Mouse (Mus musculus): ENCODE results near the gene Vapb. TPM values are rescaled to one million over a fixed set of nuclear protein-coding genes. Genes with fewer than 3 reads are reported as not detected.

Gene Vapb
- total RNA-seq, 2 experiments from 2014 or later: 122 to 125 TPM

DNA sequence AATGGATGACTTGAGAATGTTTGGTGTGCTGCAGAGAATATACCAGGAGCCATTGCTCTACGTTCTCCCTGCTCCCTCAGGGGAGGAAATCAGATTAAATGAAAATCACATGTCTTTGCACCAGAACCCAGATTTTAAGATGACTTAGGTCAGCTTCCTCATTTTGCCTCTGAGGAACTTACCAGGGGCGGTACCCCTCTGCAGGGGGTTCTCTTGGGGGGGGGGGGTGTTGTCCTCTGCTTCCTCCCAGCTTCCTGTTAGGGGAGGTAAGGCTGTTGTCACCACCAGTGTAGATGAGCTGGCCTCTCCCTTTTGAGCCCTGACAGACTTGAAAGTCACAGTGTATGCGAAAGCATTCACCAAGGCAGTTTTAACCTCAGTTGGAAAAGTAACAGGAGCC lies 47.1 kb downstream of the Vapb start:
- intact Hi-C loops (cut with DNase I): no loop called here
- no peak for DNase-seq (ENCODE audit: low spot score in 2 of 2)

DNA sequence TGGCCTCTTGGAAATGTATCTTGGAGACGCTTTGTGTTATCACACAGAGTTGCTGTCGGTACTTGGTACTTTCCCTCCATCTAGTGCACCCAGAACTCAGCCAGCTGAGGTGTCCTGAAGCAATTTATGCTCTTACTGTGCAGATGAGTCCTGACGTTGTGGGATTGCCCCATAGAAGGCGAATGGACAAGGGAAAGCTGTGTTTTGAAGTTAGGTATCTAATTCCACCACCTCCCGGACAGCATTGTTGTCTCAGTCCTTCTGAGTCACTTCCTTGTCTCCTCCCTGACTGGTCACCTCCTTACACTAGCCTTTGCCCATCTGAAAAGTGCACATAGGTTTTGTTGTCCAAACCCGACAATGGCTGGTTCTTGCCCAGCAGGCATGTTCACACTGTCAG lies 47.6 kb downstream of the Vapb start:
- no peak for DNase-seq (ENCODE audit: low spot score in 2 of 2)
- intact Hi-C loops (cut with DNase I): no loop called here

DNA sequence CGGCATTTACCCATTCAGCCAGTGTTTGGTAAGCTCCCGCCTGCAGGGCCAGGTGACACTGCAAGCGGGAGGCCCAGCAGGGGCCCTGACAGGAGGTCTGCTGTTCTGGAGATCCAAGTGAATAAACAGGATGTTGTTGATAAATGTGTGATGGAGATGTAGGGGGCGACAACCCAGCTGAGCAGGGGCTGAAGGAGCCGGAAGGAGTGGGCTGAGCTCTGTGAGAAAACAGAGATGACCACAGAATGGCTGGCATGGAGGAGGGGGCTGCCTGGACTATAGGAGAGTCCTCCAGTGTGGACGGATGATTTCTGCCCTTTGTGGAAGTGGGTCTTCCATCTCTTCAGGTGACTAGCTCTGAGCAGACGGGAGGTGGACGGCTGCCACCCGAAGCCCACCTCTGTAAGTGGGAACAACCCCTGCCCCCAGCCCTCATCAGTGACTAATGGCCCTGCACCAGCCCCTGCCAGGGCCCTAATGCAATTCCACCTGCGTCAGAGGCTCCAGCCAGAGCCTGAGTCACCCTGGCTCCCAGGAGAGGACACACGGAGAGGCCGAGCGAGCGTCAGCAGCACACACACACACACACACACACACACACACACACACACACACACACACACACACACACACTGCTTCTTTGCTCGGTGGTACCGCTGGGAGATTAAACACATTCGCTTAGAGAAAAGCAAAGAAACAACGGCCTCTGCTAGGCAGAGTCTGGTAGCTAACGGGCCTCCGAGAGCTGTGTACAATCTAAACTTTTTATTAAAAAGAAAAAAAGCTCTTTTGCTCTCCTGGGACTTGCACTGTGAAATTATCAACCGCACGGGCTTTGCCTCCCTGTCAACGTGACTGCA lies 52.9 kb downstream of the Vapb start:
- no peak for DNase-seq (ENCODE audit: low spot score in 2 of 2)
- intact Hi-C loops (cut with DNase I): no loop called here

DNA sequence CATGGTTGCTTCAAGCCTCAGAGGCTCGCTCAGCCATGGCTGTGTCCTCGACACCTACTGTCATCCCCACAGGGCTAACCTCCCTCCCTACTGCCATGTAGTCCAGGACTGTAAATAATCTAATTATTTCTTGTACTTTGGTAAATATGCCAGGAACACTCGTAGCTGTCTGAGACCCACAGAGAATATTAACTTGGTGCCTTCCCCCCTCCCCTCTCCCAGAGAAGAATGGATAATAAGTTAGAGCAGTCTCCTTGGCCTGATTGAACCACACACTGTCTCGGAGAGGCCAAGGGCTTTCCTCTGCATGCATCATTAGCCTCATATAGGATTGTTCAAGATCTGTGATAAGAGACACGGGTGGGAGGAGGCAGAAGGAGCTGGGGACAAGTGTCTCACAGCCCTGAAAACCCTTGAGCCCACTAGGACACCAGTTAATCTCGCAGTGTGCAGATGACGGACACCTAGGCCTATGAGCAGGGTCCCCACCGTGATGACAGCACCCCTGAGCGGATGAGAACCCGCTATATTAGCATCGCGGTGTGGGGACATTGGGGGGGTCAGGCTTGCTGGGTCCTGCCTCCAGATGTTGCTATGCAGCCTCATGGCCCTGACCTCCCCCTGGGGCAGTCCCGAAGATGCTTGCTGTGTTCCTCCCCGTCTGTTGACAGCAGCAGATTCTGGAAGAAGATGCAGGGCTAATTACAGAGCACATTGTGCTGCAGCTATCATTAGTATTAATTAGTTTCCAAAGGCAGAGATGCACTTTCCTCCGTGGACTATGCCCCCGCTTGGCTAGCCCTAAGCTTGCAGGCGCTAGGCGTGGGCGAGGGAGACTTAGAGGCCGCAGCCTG lies 54.8 kb downstream of the Vapb start:
- intact Hi-C loops (cut with DNase I): no loop called here
- no peak for DNase-seq (ENCODE audit: low spot score in 2 of 2)

DNA sequence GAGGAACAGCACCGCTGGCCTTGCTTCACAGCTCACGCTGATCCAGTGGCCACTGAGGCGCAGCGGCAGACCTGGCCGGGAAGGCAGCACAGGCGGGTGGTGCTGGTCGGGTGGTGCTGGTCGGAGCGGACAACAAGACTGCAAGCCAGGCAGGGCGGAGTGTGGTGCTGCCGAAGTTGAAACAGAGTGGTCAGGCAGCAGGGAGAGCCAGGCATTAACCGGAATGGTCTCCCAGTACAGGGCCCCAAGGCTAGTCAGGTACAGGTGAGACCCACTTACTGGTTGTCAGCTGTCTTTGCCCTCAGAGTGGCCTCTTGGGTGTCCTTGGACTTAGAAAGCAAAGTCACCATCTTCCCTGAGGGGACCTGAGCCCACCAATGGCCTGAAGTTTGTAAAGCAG lies 56.7 kb downstream of the Vapb start:
- no peak for DNase-seq (ENCODE audit: low spot score in 2 of 2)
- intact Hi-C loops (cut with DNase I): no loop called here

DNA sequence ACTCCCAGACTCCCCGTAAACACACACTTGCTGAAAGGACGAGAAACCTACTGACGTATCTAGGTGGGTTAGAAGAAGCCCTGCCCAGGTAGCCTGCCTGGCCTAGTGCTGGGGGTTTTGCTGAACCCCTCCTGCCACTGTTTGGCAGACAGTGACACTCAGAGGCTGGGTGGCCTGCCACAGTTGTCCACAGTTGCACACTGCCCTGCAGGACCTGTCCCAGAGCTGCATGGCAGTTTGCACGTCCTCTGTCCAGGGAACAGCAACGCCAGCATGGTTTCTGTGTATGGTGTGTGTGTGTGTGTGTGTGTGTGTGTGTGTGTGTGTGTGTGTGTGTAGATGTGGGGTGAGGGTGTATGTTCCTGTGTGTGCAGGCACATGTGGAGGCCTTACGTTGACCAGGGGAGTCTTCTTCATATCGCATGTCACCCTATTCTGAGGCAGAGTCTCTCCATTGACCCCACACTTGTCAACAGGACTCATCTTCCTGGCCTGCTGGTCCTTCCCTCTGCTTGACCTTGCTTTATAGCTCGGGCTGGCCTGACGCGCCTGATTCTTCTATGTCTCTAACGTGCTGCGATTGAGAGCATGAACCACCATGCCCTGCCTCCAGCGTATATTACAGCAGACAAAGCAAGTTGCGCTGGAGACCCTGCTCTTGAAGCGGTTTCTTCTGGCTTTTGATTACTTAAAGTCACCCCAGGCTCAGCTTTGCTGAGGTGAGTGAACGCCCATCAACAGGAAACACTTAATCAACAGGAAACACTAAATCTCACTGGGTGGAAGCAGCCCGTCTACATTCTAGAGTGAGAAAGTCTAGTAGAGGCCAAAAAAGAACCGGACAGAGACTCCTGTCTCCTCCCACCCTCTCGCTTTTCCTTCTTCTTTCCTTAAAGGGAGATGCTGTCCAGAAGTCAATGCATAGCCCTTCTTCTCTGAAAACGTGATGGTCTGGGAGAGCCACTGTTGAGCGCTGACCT lies 57.5 kb downstream of the Vapb start:
- intact Hi-C loops (cut with DNase I): no loop called here
- no peak for DNase-seq (ENCODE audit: low spot score in 2 of 2)

DNA sequence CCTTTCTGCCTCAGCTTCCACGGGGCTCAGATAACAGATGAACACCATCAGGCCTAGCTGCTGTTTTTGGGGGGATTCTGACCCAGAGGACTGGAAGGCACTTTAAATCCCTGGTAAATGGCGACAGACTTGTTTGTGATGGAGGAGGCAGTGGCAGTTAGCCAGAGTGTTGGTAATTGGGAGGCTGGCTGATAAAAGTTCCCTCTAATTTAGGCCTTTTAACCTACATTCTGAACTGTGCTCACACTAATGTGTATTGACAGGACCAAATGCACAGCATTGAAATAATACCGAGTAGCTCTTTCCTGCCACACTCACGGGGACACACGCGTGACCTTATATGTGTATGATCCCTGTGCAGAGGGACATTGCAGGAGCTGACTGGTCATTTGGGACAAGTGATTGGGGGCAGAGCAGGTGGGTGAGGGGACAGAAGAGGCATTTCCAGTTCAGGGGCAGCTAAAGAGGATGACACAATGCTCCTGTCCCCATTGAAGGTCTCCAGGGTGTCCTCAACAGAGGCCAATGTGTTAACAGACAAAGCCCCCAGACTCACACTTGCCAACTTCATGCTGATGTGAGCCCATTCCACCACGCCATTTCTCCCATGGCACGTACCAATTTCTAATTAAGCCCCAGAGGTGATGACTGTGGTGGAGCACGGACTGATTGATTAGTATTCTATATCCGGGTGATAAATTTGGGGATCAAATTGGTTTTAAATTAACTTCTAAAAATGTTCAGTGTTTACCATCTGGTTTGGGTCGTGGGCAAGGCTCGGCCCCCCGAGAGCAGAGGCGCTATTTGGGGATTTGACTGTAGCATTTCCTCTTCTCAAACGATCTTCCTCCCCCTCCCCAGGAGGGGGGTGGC lies 58.7 kb downstream of the Vapb start:
- no peak for DNase-seq (ENCODE audit: low spot score in 2 of 2)
- intact Hi-C loops (cut with DNase I): no loop called here

DNA sequence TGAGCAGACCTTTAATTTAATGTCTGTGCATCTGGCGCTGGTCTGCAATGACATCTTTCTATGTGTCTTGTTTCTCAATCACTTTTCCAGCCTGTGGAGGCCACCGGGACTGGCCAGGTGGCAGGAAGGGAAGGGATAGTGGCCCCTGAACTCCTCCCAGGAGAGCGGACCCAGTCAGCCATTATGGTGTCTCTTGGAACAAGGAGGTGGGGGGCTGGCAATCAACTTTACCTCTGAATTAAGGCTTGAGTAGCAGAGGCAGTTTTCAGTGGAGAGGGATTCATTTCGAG lies 59.3 kb downstream of the Vapb start:
- no peak for DNase-seq (ENCODE audit: low spot score in 2 of 2)
- intact Hi-C loops (cut with DNase I): no loop called here

DNA sequence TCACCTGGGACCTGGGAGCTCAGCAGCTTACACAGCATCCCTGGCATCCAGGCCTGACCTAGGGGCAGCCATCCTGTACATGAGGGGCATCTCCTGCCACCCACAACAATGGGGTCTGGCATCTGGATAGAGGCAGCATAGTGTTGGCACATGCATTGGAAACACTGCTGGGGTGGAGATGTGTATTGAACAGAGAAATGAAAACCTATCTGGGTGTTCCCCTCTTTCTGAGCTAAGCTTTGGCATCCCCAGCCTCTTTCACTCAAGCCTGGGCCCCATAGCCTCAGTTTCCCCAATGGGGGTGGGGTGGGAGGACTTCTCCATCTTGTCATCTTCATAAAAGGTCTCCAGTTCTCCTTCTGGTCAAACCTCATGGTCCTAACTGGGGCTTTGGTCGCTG lies 62.2 kb downstream of the Vapb start:
- DNase-seq (ENCODE audit: low spot score in 2 of 2): no peak
- intact Hi-C loops (cut with DNase I): no loop called here

DNA sequence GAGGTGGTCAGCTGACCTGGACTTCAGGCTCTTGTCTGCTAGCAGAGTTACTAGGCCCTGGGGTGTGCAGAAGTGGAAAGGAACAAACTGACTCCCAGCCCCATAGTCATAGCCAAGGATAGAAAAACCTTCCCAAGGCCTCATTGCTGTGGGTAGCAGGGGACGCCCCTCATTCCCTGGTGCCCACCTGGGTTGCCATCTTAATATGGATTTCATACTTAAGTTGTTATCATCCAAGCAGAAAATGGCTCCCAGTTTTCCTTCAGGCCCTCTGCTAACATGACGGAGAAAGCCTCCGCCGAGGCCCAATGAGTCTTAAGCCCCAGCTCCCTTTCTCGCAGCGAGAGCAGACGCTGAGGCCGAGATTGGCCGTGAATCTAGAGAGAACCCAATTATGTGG lies 63.3 kb downstream of the Vapb start:
- no peak for DNase-seq (ENCODE audit: low spot score in 2 of 2)
- intact Hi-C loops (cut with DNase I): no loop called here

DNA sequence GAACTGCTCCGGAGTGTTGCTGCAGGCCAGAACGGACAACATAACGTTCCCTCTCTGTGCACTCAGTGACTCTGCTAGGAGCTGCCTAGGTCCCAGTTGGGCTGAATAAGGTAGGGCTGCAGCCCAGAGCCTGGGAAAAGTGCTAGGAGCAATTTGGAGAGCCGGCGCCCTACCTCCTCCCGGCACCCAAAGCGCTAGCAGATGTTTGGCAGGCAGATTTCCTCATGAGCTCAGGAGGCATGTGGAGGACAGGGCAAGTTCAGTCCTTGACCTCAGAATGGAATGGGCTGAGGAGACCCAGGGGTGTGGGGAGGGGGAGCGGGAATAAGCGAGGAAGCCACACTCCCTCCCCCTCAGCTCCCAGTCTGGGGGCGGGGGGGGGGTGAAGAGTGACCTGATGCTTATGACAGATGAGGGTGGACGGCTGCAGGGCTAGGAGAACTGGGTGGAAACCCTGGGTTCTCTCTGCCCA lies 64.1 kb downstream of the Vapb start:
- intact Hi-C loops (cut with DNase I): no loop called here
- no peak for DNase-seq (ENCODE audit: low spot score in 2 of 2)

DNA sequence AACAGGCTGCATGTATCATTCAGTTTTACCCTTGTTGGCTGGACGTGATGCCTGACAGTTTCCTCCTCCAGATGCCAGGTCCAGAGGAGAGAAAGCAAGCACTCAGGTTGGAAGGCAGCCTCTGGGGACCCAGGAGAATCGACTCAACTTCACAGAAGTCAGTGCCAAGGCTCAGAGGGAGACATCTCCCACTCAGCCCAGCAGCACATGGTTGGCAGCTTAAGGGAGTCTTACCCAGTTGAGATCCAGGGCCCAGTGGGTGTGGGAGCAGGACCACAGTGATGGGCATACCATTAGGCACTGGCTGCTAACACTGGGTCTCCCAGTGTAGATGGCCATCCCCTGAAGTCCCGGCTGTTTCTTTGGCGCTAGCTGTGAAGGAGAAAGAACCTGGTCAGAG lies 64.9 kb downstream of the Vapb start:
- intact Hi-C loops (cut with DNase I): no loop called here
- no peak for DNase-seq (ENCODE audit: low spot score in 2 of 2)

DNA sequence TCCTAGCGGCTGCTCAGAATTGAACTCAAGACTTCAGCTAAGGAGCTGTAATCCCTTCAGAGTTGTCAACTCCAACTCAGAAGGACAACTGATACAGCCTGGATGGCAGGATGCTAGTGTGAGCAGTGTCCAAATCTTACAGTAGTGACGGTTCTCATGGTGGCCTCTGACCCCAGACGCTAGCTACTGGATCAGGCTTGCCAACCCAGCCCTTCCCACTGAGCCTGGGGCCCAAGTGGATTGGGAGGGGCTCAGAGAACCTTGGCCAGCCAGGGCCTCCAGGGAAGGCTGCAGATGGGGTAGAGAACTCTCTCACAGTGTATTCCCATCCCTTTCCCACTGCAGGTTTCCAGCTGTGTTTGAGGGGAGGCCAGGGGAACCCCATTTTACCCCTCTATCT lies 65.6 kb downstream of the Vapb start:
- intact Hi-C loops (cut with DNase I): no loop called here
- DNase-seq (ENCODE audit: low spot score in 2 of 2): no peak

DNA sequence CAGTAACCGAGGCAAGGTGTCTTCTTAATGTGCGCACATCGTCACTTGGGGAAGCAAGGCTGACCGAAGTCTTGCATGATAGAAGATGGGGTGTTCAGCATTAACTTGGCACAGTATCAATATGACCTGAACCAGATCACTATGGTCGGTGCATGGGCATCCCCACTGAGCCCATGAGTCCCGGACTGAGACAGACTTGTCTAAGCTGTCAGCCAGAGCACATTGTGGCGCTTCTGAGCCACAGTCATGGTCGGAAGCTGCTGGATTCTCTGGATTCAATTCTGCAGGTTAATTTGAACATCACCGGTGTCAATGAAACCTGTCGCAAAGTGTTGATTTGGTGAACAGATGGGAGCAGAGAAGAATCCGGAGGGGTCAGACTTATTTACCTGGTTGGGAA lies 66.5 kb downstream of the Vapb start:
- DNase-seq (ENCODE audit: low spot score in 2 of 2): no peak
- intact Hi-C loops (cut with DNase I): no loop called here

DNA sequence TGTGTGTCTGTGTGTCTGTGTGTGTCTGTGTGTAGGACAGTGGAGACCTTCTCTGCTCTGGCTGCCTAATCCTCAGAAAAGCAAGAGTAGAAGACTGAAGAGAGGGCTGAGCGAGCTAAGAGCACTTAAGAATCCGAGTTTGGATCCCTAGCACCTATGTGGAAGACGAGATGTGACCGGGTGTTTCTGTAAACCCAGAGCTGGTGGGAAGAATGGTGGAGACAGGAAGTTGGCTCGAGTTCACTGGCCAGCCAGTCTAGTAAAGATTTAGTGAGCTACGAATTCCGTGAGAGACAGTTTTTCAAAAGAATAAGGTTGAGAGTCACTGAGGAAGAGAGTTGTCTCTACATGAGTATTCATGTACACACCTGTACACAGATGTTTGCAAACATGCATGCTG lies 69.3 kb downstream of the Vapb start:
- intact Hi-C loops (cut with DNase I): no loop called here
- DNase-seq (ENCODE audit: low spot score in 2 of 2): no peak

DNA sequence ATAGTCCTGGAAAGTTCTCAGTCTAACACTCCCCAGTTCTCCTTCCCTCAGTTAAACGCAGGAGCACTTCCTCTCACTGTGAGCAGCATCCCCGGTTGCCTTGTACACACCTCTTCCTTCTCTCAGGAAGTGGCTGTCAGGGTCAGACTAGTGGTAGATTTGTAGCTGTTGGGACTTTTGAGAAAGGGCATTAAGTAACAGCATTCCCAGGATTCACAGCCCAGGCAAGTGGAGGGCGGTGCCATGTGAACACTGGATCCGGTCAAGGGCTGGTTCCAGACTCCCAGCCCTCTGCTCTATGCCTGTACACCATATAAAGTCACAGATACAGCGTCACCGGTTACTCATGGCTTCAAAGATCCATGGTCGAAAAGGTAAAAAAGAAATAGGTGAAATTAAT lies 71.6 kb downstream of the Vapb start:
- intact Hi-C loops (cut with DNase I): no loop called here
- no peak for DNase-seq (ENCODE audit: low spot score in 2 of 2)

DNA sequence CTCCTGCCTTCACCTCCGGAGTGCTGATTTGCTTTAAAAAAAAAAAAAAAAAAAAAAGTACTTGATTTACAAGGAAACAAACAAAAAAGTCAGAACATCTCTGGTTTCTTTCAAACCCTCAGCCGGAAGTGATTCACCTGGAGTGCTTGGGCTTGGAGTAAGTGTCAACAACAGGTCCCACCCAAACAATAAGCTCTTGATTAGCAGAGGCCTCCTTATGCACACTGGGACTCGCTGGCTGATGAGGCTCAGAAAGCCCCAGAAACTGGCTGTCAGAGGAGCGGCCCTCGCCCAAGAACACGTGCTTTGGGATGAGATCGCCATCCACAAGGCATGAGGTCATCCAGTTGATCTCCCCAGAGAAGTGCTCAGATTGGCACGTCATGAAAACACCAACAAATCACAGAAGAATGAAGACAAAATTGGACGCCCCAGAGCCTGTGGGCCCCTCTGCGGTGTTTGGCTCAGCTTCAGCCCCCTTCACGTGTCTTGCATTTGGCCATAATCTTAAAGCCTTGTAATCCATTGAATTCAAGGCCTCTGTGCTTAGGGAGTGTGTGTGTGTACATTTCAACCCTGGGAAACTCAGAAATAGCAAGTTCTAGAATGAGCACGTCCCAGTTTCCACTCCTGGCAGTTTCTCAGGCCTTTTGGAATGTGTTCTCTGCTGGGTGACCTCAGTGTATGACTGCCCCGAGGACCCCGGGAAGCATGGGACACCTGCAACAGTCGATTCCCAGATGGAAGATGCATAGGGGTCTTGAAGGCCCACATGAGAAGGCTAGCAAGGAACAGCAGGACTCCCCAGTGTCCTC lies 72.9 kb downstream of the Vapb start:
- no peak for DNase-seq (ENCODE audit: low spot score in 2 of 2)
- intact Hi-C loops (cut with DNase I): no loop called here

DNA sequence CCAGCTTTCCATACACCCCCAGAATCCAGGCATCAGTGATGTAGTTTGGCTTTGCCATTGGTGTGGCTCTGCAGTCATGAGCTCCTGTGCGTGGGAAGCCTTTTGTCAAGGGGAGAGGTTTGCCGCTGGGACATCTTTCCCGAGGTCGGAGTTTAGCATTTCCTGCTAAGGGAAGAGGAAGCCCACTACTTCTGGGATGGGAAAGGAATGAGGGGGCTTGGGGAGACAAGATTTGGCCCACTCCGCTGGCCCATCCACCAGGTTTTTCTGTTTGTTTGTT lies 73.5 kb downstream of the Vapb start:
- no peak for DNase-seq (ENCODE audit: low spot score in 2 of 2)
- intact Hi-C loops (cut with DNase I): no loop called here

DNA sequence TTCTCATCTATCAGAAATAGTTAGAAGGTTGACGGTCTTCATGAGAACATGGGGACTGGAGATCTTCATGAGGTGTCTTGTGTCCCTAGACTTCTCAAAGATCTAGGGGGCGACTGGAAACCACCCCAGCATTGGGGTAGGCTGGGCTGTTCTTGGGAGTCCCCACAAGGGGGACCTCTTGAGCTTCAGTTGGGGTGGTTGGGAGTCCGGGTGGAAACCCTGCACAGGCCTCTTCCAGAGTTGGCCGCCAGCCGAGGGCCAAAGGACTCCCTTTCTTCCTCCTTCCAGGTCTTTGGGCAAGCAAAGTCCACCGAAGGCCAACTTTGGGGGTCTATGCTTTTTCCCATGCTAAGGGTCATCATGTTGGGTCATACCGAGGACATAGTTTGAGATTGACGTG lies 74.5 kb downstream of the Vapb start:
- intact Hi-C loops (cut with DNase I): no loop called here
- no peak for DNase-seq (ENCODE audit: low spot score in 2 of 2)

Measured in left cerebral cortex, postnatal 36 days (tissue).